Mouse (Mus musculus): ENCODE data around the gene Zic2. TPM values are rescaled to one million over a fixed set of nuclear protein-coding genes. Genes with fewer than 3 reads are reported as not detected.
"Not testable (repeated sequence)": the region's sequence is repeated elsewhere in the genome, so short reads cannot be mapped to it uniquely, and the experiment has no call there.

Zic2 gene
- polyA plus RNA-seq, 1 experiment from 2014 or later = not detected

GRCm38 (mm10) chr14:122450496-122451382 lies 24.5 kb upstream of the Zic2 start, which contains the start of gene Gm5089:
TSS of gene Gm5089 (minus strand) at chr14:122451115.
- no peaks in the 10 kb centered on the region for H3K36me3 ChIP-seq (ENCODE audit: control insufficient read depth, insufficient read depth)
- H3K9me3 ChIP-seq (replicated peaks; ENCODE audit: control insufficient read depth, low read length) = no peaks in the 10 kb centered on the region
- H3K4me3 ChIP-seq (ENCODE audit: low read depth, low read length) = peak within 1 kb of the TSS; percentile 29
- no peak within 1 kb of the TSS for H3K9ac ChIP-seq (ENCODE audit: low read depth, low read length)
- peaks cover 65% of the 10 kb centered on the region for H3K27me3 ChIP-seq (ENCODE audit: control insufficient read depth, insufficient read depth, low read depth, low read length)
- WGBS (ENCODE audit: insufficient replicate concordance) = 2% methylated on average over 59 of the region's 59 CpGs
- peak within 1 kb of the TSS; percentile 42 for H3K4me2 ChIP-seq (ENCODE audit: low read depth, low read length)
- no peaks in the 10 kb centered on the region for H3K4me1 ChIP-seq (ENCODE audit: control insufficient read depth, low read depth, low read length)
- H3K27ac ChIP-seq (ENCODE audit: low read length) = no peak within 1 kb of the TSS
- no peak for ATAC-seq (ENCODE audit: low read depth)

GRCm38 (mm10) chr14:122451551-122452145 lies 23.6 kb upstream of the Zic2 start:
- H3K4me2 ChIP-seq (ENCODE audit: low read depth, low read length) = no peak overlapping the region
- H3K9me3 ChIP-seq (replicated peaks; ENCODE audit: control insufficient read depth, low read length) = no peaks in the 10 kb centered on the region
- no peak overlapping the region for H3K27ac ChIP-seq (ENCODE audit: low read length)
- no peak overlapping the region for H3K4me3 ChIP-seq (ENCODE audit: low read depth, low read length)
- 45% methylated on average over 5 of the region's 5 CpGs for WGBS (ENCODE audit: insufficient replicate concordance)
- peaks cover 65% of the 10 kb centered on the region for H3K27me3 ChIP-seq (ENCODE audit: control insufficient read depth, insufficient read depth, low read depth, low read length)
- H3K4me1 ChIP-seq (ENCODE audit: control insufficient read depth, low read depth, low read length) = no peaks in the 10 kb centered on the region
- H3K36me3 ChIP-seq (ENCODE audit: control insufficient read depth, insufficient read depth) = no peaks in the 10 kb centered on the region
- ATAC-seq (ENCODE audit: low read depth) = no peak
- H3K9ac ChIP-seq (ENCODE audit: low read depth, low read length) = no peak overlapping the region

GRCm38 (mm10) chr14:122452701-122453387 lies 22.4 kb upstream of the Zic2 start:
- Histone ChIP-seq H3K27me3 (ENCODE audit: control insufficient read depth, insufficient read depth, low read depth, low read length) (peaks cover 61% of the 10 kb centered on the region), H3K9ac (ENCODE audit: low read depth, low read length) (no peak overlapping the region), H3K4me2 (ENCODE audit: low read depth, low read length) (no peak overlapping the region), H3K4me3 (ENCODE audit: low read depth, low read length) (no peak overlapping the region), H3K9me3 (replicated peaks; ENCODE audit: control insufficient read depth, low read length) (no peaks in the 10 kb centered on the region), H3K4me1 (ENCODE audit: control insufficient read depth, low read depth, low read length) (no peaks in the 10 kb centered on the region), H3K27ac (ENCODE audit: low read length) (no peak overlapping the region), H3K36me3 (ENCODE audit: control insufficient read depth, insufficient read depth) (no peaks in the 10 kb centered on the region)
- no peak for ATAC-seq (ENCODE audit: low read depth)
- 39% methylated on average over 13 of the region's 13 CpGs for WGBS (ENCODE audit: insufficient replicate concordance)

DNA sequence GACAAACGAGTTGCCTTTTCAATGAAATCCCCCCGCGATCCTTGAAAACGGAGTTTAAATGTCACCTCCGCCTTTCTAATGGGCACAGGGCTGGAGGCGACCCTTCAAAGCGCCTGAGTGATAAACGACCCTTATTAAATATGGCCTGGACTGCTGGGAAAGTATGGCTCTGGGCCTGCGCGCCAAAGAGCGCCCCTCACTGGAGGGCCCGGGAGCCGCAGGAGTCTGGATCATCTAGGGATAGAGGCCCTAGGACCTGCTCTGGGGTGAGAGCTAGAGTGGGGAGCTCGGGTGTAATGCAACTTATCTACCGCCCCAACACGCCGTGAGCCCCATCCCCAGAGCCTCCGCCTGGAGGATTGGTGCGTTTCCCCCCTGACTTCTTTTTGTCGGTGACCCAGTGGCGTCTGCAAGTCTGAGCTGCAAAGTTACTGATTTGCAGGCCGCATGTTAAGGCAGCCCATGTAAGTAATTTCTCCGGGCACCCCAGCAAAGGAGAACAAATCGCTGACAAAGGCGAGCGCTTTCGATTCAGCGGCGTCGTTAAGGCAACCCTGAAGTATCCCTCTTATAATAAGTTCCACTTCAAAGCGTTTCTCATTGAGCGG lies 21.7 kb upstream of the Zic2 start:
- Histone ChIP-seq H3K9me3 (replicated peaks; ENCODE audit: control insufficient read depth, low read length) (no peaks in the 10 kb centered on the region), H3K27ac (ENCODE audit: low read length) (no peak overlapping the region), H3K9ac (ENCODE audit: low read depth, low read length) (no peak overlapping the region), H3K4me1 (ENCODE audit: control insufficient read depth, low read depth, low read length) (no peaks in the 10 kb centered on the region), H3K4me2 (ENCODE audit: low read depth, low read length) (peak overlapping the region; percentile 24; the same call in 1 of the 2 replicates), H3K4me3 (ENCODE audit: low read depth, low read length) (peak overlapping the region; percentile 13), H3K27me3 (ENCODE audit: control insufficient read depth, insufficient read depth, low read depth, low read length) (peaks cover 61% of the 10 kb centered on the region), H3K36me3 (ENCODE audit: control insufficient read depth, insufficient read depth) (no peaks in the 10 kb centered on the region)
- 8% methylated on average over 32 of the region's 32 CpGs for WGBS (ENCODE audit: insufficient replicate concordance)
- no peak for ATAC-seq (ENCODE audit: low read depth)

DNA sequence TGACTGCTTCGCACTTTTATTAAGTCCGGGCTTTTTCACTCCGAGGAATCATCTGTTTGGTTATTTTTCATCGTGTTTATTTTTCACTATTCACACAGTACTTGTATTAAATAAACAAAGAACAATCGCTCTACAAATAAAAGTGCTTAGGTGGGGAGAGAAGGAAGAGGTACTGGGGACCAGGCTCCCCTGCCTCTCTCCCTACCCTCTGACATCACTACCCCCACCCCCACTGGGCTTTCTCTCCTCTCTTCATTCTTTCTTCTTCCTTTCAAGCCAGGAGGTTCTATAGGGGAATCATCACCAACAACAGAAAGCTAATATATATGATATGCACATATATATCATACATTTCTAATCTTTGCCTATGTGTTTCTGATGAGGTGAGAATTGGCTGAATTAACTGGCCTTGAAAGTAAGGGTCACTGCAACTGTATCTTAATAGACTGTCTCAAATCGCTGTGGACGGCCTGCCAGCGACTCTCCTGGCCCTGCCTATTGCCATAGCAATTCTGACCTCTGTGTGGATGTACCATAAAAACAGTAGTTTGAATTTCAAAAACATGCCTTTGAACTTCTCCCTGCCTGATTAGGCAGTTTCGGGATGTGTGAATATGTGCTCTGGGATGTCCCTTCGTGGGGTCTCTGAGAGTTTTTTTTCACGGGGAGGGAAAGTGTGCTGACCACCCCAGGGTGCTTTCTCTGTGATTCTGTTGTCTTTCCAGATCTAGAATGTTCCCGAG lies 21.1 kb upstream of the Zic2 start:
- peak overlapping the region; percentile 13 for H3K4me3 ChIP-seq (ENCODE audit: low read depth, low read length)
- ATAC-seq (ENCODE audit: low read depth) = no peak
- H3K27me3 ChIP-seq (ENCODE audit: control insufficient read depth, insufficient read depth, low read depth, low read length) = peaks cover 61% of the 10 kb centered on the region
- no peak overlapping the region for H3K9ac ChIP-seq (ENCODE audit: low read depth, low read length)
- H3K9me3 ChIP-seq (replicated peaks; ENCODE audit: control insufficient read depth, low read length) = no peaks in the 10 kb centered on the region
- H3K4me2 ChIP-seq (ENCODE audit: low read depth, low read length) = peak overlapping the region; percentile 24; the same call in 1 of the 2 replicates
- WGBS (ENCODE audit: insufficient replicate concordance) = 19% methylated on average over 12 of the region's 12 CpGs
- no peak overlapping the region for H3K27ac ChIP-seq (ENCODE audit: low read length)
- H3K36me3 ChIP-seq (ENCODE audit: control insufficient read depth, insufficient read depth) = no peaks in the 10 kb centered on the region
- H3K4me1 ChIP-seq (ENCODE audit: control insufficient read depth, low read depth, low read length) = no peaks in the 10 kb centered on the region

- Histone ChIP-seq H3K4me1 (ENCODE audit: control insufficient read depth, low read depth, low read length) (no peaks in the 10 kb centered on the region), H3K9me3 (replicated peaks; ENCODE audit: control insufficient read depth, low read length) (no peaks in the 10 kb centered on the region), H3K27ac (ENCODE audit: low read length) (no peak overlapping the region), H3K9ac (ENCODE audit: low read depth, low read length) (no peak overlapping the region), H3K4me2 (ENCODE audit: low read depth, low read length) (no peak overlapping the region), H3K27me3 (ENCODE audit: control insufficient read depth, insufficient read depth, low read depth, low read length) (peaks cover 55% of the 10 kb centered on the region), H3K36me3 (ENCODE audit: control insufficient read depth, insufficient read depth) (no peaks in the 10 kb centered on the region), H3K4me3 (ENCODE audit: low read depth, low read length) (no peak overlapping the region)
- 56% methylated on average over 10 of the region's 10 CpGs for WGBS (ENCODE audit: insufficient replicate concordance)
- no peak for ATAC-seq (ENCODE audit: low read depth)
These were observed 20.2 kb upstream of the Zic2 start for GRCm38 (mm10) chr14:122454901-122455561.

GRCm38 (mm10) chr14:122455562-122455958 lies 19.7 kb upstream of the Zic2 start:
- 50% methylated on average over 4 of the region's 4 CpGs for WGBS (ENCODE audit: insufficient replicate concordance)
- no peaks in the 10 kb centered on the region for H3K4me1 ChIP-seq (ENCODE audit: control insufficient read depth, low read depth, low read length)
- H3K27ac ChIP-seq (ENCODE audit: low read length) = no peak overlapping the region
- peaks cover 54% of the 10 kb centered on the region for H3K27me3 ChIP-seq (ENCODE audit: control insufficient read depth, insufficient read depth, low read depth, low read length)
- no peak overlapping the region for H3K4me2 ChIP-seq (ENCODE audit: low read depth, low read length)
- no peak for ATAC-seq (ENCODE audit: low read depth)
- no peaks in the 10 kb centered on the region for H3K36me3 ChIP-seq (ENCODE audit: control insufficient read depth, insufficient read depth)
- no peak overlapping the region for H3K9ac ChIP-seq (ENCODE audit: low read depth, low read length)
- H3K4me3 ChIP-seq (ENCODE audit: low read depth, low read length) = no peak overlapping the region
- no peaks in the 10 kb centered on the region for H3K9me3 ChIP-seq (replicated peaks; ENCODE audit: control insufficient read depth, low read length)

DNA sequence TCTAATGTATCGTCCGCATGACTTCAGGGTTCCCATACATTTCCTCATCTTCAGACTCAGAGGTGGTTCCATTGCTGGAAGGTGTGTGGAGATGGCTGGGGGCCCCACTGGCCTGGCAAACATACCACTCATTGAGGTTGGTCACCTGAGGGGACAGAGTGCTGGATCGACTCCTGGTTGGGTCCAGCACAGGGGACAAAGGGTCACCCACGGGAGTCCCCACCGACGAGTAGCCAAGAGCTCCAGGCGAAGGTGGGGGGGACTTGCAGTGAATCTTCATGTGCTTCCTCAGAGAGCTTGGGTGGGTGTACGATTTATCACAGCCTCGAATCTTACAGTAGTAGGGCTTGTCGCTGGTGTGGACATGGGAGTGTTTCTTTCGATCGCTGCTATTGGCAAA lies 15.9 kb upstream of the Zic2 start:
- not testable (repeated sequence) for H3K4me3 ChIP-seq (ENCODE audit: low read depth, low read length); H3K36me3 ChIP-seq (ENCODE audit: control insufficient read depth, insufficient read depth); H3K27ac ChIP-seq (ENCODE audit: low read length); H3K9me3 ChIP-seq (replicated peaks; ENCODE audit: control insufficient read depth, low read length); ATAC-seq (ENCODE audit: low read depth); H3K9ac ChIP-seq (ENCODE audit: low read depth, low read length); H3K4me2 ChIP-seq (ENCODE audit: low read depth, low read length); H3K4me1 ChIP-seq (ENCODE audit: control insufficient read depth, low read depth, low read length)
- H3K27me3 ChIP-seq (ENCODE audit: control insufficient read depth, insufficient read depth, low read depth, low read length) = peaks cover 47% of the 10 kb centered on the region
- 75% methylated on average over 5 of the region's 12 CpGs for WGBS (ENCODE audit: insufficient replicate concordance)
